Mouse (Mus musculus) adrenal gland, postnatal 10 days (tissue): Measurements from ENCODE around the gene Tbata. TPM values are rescaled to one million over a fixed set of nuclear protein-coding genes. Genes with fewer than 3 reads are reported as not detected.

ENCODE experiments used
- DNase-seq: peaks from one replicate; pipeline ENCODE4 v3.0.0; 2021; ENCODE audit warnings: mixed read lengths
- microRNA-seq: library from miRNA; unstranded; fragments of <30 nt; microRNA quantifications from one replicate; pipeline ENCODE4 v1.2.0, GENCODE M21; 2021
- total RNA-seq, 2 experiments: library from RNA; stranded (reverse); gene quantifications; 2 replicates each; pipeline ENCODE4 v1.2.3; 2021

Gene Tbata
- total RNA-seq, 2 experiments from 2014 or later = not detected

DNA sequence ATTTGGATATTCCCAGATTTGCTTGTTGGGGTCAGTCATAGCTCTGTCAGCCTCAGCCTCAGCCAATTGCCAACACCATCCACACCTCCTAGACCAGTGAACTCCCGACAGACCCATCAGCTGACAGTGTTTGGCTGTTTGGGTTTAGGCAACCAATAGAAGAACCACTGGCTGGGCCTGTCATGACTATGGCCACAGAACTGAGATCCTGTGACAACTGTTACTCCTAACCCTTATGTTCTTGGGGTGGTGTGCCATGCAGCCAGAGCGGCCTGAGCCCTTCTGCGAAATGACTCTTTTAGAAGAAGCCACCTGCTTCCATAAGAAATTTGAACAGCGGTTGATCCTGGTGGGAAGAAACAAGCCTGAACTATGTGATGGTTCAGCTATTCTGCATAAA lies 39.4 kb downstream of the Tbata start:
- no peak for DNase-seq

GRCm38 (mm10) chr10:61211743-61212142 lies 40.0 kb downstream of the Tbata start:
- DNase-seq = peak; percentile 76

- no peak for DNase-seq
Observed at GRCm38 (mm10) chr10:61212817-61213216, 41.1 kb downstream of the Tbata start.

GRCm38 (mm10) chr10:61215658-61216057 lies 43.9 kb downstream of the Tbata start:
- no peak for DNase-seq

- DNase-seq = no peak
Observed at GRCm38 (mm10) chr10:61216163-61216562, 44.4 kb downstream of the Tbata start.

GRCm38 (mm10) chr10:61219318-61219717 lies 47.6 kb downstream of the Tbata start:
- no peak for DNase-seq

DNA sequence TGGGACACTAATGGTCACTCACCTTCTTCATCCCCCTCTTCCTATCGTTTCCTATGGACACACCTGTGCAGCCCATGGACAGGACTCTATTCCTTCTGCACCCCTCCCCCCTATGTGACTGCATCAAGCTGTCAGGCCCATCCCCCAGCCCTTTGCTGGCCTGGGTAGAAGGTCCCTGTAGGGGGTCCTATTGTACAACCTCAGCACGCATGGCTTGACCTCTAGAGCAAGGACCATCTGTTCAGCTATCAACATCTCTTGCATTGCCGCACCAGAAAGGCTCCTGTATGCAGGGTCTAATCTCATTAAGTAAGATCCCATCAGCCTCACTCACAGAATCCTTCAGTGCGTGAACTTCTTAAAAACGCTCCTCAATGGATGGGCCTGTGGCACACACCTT lies 53.9 kb downstream of the Tbata start:
- no peak for DNase-seq

GRCm38 (mm10) chr10:61226784-61227396 lies 55.1 kb downstream of the Tbata start:
- no peak for DNase-seq

DNA sequence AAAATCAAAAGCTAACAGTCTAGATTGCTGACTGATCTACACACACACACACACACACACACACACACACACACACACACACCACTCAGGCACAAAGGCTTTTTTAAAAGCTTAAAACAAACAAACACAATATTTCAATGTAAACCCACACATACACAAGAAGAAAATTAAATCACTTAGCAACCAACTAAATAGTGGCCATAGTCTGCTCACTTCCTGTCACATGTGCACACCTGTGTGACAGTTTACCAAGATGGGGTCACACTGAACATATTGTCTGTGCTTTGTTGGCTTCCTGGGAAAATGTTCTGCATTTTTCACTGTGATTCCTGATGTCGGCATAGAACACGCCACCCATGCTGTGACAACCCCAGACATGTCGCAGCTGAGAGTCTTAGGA lies 60.0 kb downstream of the Tbata start:
- DNase-seq = no peak

- DNase-seq = no peak
Observed at GRCm38 (mm10) chr10:61232858-61233567, 61.3 kb downstream of the Tbata start.

- no peak for DNase-seq
Observed at GRCm38 (mm10) chr10:61234319-61234718, 62.6 kb downstream of the Tbata start.

GRCm38 (mm10) chr10:61235677-61236267 lies 64.0 kb downstream of the Tbata start:
- DNase-seq = no peak

DNA sequence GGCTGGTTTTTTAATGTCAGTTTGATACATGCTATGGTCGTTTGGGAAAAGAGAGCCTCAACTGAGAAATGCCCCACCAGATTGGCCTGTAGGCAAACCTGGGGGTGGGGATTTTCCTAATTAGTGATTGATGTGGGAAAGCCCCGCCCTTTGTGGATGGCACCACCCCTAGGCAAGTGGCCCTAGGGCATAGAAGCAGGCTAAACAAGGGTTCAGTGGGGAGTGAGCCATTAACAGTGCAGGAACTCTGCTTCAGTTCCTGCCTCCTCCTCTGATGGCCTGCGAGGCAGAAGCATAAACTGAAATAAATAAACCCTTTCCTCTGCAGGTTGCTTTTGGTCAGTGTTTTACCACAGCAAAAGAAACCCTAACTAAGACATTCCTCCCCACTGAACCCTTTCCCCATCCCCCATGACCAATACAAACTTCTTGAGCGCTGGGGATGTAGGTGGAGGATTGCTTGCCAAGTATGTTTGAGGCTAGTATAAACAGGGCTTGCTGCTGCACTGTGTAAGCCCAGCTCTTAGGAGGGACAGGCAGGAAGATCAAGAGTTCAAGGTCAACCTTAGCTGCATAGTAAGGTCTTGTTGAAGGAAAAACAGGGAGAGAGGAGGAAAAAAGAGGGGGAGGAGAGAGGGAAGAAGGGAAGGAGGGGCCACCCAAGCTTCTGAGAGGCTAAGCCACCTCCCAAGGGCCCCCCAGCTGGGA lies 65.1 kb downstream of the Tbata start:
- no peak for DNase-seq

- DNase-seq = no peak
Observed at GRCm38 (mm10) chr10:61237391-61237785, 65.6 kb downstream of the Tbata start.

Small RNAs within 50 kb of the gene (microRNA-seq; reads per million reads assigned to microRNA genes)
- gene Gm44308 = not detected

Other genes starting within 250 kb of the Tbata start
- gene Pcbd1, start 82.6 kb upstream of the Tbata start, total RNA-seq = 10 to 100 TPM; 51.4 to 81.8 TPM
- gene Sgpl1, start 24.3 kb upstream of the Tbata start, total RNA-seq = 10 to 100 TPM; 56.8 to 66.6 TPM
- 1 to 10 TPM; 3.7 to 4.3 TPM for gene Adamts14, start 101.5 kb downstream of the Tbata start, total RNA-seq
- gene Prf1, start 125.9 kb downstream of the Tbata start, total RNA-seq = under 1 TPM; 0.12 to 0.18 TPM
- 10 to 100 TPM; 53.0 to 66.0 TPM for gene Pald1, start 211.6 kb downstream of the Tbata start, total RNA-seq
- under 1 TPM in 1 of 2 experiments, not detected in 1; 0.36 TPM for gene Nodal, start 246.0 kb downstream of the Tbata start, total RNA-seq